Mouse (Mus musculus): ENCODE data around the gene Plxna2.

Gene Plxna2

DNA sequence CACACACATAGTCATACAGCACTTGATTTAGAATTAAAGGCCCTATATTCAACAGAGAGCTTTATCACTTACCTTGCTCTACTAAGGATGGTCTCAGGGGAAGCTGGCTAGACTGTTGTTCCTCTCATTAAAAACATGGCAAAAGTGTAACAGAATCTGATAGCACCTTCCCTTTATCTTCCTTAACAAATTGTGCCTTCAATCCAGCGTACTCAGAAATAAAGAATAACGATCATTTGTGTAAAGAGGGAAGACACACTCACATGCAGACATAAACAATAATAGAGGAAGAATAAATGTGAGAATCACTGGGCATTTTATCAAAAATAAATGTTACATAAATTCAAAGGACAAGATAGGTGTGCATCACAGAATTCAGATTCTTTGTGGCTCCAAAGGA, at the start of gene Plxna2:
TSS of gene Plxna2 (plus strand) at position 301 of the 400 bp plus-strand sequence.
- DNase-seq (ENCODE audit: low spot score in 2 of 2): no peak

DNA sequence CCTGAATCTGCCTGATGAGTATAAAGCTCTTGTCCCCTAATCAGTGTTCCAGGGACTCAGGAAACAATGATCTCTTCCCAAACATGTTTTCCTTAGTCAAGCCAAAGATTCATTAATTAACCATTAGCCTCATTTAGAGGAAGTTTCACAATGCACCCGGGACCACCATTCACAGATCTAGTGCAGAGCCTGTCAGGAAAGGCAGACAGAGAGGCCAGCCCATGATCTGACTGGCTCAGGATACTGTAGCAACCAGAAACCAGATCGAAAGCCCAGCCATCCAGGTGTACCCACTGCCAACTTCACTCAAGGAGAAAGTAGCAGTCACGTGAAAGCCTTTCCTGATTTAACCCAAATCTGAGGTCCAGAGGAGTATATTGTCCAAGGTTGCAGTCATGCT, 44.1 kb upstream of the Plxna2 start:
- DNase-seq (ENCODE audit: low spot score in 2 of 2): no peak

DNA sequence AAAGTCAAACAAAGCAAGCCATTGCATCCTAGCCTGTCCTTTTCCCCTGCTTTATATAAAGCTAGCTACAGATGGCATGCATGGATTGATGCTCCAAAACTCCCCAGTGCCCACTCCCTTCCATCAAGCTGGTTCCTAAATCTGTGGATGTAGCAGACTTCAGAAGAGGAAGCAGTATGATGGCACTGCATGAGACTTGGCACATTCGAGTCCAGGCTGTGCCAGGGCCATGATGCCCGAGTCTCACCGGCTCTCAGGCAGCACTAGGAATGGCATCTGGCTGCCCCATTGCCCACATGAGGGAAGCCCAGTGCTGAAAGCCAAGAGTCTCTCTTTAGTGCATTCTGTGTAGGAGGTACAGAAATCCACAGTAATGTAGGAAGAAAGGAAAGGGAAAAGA, 39.7 kb upstream of the Plxna2 start:
- no peak for DNase-seq (ENCODE audit: low spot score in 2 of 2)

DNA sequence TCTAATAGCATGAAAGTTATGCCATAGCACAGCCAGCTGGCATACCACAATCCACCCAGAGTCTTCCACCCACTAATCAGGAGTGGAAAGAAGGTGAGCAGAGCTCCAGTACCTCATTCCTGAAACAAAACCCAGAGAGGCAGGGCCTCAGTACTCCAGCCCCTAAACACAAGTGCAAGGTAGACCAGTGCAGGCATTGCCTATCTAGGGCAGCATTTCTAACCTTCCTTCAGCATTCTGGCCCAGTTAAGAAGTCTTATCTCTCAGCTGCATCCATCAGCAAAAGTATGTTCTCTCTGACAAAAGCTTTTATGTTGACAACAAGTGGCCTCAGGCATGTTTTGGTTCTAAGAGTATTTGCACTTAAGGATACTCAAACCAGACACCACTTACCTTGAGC, 37.5 kb upstream of the Plxna2 start:
- no peak for DNase-seq (ENCODE audit: low spot score in 2 of 2)

DNA sequence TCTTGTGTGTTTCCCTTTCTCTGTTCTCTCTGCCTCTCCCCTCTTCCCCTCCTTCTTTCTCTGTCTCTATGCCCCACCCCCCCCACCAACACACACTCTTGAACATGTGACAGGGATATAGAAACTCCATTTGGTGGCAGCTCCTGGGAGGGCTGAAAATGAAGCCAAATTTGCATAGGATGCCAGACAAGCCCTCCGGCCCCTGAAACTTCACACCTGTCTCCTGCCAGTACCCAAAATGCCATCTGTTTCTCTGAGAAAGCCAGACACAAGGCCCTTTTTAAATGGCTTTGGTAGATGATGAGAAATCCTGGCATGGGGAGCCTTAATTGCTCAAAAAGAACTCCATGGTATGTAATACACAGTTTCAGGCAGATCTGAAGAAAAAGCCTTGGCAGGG, 31.3 kb upstream of the Plxna2 start:
- no peak for DNase-seq (ENCODE audit: low spot score in 2 of 2)

DNA sequence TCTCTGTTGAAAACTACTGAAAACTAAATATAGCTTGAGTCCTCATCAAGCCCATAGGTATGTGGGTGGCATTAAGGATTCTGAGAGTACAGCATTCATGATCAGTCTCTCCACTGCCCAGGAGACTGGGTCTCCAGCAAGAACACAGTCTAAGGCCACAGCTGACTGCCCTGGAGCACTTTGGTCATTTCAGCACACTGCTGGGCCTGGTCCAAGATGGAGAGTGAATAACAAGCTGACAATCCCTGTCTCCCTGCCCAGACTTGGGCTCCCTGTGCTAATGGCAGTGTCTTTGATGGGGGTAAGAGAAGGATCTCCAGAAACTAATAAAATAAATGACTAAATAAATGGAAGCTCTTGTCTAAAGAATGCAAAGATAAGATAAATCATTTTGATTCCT, 30.5 kb upstream of the Plxna2 start:
- peak in 1 of 2 experiments; percentile 18 for DNase-seq (ENCODE audit: low spot score in 2 of 2)

DNA sequence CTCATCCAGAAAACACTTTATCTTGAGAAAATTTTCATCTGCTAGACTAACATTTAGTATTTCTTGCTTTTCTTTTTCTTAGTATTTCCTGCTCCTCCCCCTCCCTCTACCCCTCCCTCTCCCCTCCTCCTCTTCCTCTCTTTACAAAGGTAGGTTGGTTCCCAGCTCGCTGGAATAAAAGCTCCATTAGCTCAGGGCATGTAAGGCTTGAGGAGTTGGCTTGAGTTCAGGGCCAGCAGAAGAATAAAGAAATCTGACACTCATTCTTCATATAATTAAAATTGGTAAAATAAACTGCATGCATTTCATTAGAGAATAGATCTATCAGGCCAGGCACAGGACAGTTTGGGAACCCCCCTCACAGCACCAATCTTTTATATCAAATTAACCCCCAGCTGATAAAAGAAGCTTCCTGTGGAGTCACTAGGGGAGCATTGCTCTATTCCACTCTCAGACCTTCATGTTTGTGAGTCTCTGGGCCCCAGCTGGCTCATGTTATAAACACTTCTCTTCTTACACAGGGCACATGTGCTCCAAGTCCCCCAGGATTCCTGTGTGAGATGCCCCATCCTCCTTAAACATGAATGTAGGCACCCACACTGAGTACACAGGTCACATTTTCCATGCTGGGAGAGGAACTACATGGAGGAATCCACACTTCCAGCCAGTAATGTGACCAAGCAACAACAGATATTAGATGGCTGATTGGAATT, 29.9 kb upstream of the Plxna2 start:
- no peak for DNase-seq (ENCODE audit: low spot score in 2 of 2)

DNA sequence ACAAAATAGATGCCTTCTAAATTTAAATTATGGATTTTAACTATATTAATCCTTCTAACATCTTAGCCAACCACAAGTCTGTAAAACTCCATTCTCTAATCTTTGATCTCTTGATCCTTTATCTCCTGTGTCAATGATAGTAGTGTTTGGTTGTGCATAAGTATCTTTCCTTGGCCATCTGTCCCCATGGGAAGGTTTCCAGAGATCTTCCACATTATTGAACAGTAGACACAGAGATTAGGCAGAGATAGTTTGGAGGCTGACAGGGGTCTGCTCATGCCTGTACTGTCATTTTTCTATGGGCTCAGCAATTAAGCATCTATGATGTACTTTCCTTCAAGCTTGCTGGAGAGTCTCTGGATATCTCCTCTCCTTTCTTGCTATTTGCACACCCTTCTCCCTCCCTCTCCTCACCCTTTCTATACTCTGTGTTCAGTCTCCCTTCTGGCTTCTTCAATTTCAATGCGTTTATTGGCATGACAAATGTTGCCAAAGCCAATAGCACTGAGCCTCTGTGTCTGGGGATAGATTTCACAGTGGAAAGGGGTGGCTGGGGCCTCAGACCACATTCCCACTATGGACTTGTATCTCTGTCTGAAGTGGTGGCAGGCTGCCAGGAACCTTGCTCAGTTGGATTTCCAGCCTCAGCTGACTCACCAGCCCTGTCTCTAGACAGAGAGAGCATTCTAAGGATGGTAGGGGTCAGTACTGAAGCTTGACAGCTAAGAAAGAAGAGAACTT, 29.1 kb upstream of the Plxna2 start:
- DNase-seq (ENCODE audit: low spot score in 2 of 2): no peak

DNA sequence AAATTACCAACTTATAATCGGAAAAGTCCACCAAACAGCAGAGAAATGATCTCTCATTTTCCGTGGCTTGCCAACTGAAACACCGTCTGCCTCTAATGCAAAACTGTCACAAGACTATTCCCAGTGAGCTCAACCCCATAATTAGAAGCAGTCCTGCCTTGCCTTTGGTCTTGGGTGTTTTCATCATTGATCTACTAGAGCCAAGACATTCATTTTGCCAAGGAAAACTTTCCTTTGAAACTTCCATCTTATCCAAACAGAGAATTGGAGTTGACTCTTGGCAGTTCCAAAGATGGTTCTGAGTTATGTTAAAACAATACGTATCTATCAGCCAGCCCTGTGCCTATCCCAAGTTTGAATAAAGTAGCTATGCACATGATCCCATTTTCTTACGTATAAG, 24.9 kb upstream of the Plxna2 start:
- DNase-seq (ENCODE audit: low spot score in 2 of 2): peak; percentile 11 to 31

DNA sequence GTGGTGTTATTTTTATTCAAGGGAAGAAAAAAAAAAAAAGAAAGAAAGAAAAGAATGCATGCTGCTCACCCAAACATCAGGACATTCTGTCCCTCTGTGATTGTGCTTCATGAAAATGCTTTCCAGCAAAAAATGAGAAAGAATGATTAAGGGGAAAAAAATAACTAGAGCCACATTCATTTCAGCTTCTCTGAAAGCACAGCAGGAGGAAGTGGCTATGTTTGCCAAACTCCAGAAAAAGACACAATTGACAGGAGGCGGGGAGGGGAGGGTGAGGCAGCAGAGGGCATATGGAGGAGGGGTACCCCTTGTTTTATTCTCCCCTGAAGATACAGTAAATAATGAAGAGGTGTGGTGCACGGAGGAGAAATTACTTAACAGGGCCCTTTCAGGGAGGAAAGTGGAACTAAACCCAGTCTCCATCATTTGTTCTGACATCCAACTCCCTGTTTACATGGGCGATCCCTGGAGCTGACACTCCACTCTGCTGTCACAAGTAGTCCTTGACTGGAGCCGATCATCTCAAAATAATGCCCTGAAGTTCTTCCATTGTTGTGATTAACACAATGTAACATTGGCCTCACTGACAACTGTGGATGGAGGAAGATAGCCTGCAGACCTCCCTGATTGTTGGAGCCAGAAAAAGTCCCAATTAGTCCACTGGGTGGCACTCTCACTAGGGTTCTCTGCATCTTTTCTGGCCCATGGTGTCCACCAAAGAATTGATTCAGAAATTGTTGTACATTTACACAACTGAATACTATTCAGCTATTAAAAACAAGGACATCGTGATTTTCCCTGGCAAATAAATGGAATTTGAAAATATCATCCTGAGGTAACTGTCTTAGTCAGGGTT, 10.4 kb upstream of the Plxna2 start:
- DNase-seq (ENCODE audit: low spot score in 2 of 2): no peak

DNA sequence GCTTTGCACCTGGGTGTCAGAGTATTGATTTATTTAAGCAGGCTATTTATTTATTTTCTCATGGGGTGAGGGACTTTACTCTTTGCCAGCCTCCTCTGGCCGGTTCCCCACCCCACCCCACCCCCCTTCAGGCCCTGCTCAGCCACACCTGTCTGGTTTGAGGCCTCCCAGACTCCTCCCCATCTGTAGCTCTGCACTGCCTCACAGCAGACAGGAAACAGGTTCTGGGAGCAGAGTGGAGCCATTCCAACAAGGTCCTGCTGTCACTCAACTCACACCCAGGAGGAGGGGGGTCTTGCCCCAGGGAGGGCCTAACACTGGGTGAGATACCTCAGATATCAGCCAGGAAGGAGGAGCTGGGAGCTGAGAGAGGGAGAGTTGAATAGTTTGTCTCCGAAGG, 7.5 kb upstream of the Plxna2 start:
- DNase-seq (ENCODE audit: low spot score in 2 of 2): no peak

DNA sequence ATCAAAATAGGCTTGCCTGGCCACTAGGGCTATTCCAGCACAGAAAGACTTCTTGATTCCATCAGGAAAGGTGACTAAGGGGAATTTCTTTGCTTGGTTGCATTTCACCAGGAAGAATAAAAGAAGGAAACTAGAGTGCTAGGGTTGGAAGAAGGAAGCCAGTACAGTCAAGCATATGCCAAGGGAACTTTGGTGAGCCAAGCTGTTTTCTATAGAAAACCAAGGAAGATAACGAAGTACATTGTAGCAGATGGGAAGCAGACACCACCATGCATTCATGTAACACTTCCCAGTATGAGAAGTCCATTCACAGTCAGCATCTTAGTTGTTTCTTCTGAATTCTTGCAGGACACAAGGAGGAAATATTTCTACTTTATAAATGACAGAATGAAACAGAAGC, 5.4 kb upstream of the Plxna2 start:
- no peak for DNase-seq (ENCODE audit: low spot score in 2 of 2)

DNA sequence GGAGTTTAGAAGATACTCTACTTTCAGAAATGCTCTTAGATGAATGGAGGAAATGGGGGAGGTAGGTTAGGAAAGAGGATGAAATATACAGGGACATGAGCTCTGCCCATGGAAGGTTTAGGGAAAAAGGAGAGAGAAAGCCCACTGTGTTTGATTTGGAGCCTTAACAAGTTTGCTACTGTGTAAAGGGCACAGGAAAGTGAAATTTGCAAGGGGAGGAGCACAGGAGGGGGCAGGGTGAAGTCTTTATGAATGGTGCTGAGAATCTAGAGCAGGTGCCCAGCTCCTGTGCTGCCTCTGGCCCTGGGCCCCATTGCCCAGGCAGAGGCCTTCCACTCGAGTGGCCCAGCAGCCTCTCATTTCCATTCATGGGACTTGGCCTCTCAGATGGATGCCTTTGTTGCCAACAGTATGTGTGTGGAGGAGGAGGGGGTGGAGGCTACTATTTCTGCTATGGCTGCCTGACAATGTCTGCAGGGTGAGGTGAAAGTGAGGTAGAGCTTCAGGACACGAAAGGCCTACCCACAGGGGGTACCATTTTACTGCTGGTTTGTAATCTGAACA, 4.7 kb upstream of the Plxna2 start:
- peak; percentile 62 to 66 for DNase-seq (ENCODE audit: low spot score in 2 of 2)

DNA sequence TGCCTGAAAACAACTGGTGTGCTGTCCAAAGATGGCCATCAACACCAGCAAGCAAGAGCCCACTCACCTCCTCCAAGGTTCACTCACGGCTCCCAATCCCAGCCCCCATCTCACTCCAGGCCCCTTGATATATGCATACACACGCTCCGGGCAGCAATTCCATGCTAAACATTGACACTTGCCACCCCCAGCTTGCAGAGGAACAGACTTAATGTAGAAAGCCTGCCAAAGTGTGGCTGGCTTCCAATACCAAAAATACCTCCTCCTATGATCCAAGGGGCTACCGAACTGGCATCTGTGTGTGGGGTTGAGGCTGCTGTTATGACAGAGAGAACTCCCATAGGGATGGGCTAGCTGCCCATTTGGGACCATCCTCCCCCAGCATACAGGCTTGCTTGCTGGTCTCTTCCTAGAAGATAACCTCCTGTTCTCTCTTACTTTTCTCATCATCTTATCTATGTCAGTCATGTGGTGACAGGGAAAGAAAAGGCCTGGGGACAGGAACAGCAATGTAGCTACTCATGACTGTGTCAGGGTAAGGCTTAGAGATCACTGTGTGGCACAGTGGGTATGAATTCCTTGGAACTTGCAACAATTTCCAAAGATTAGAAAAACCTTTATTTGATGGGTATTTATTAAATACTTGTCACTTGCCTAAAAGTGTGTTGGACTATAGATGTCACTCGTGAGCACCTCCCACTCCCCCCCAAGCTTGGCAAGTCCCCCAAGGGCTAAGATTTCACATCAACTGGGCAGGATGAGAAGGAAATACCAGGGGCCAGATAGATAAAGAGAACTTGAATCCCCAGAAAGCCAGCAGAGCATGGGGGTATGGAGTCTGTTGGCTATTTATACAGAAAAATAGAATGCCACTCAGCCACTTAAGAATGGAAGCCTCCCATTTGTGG, 3.8 kb upstream of the Plxna2 start:
- DNase-seq (ENCODE audit: low spot score in 2 of 2): no peak

DNA sequence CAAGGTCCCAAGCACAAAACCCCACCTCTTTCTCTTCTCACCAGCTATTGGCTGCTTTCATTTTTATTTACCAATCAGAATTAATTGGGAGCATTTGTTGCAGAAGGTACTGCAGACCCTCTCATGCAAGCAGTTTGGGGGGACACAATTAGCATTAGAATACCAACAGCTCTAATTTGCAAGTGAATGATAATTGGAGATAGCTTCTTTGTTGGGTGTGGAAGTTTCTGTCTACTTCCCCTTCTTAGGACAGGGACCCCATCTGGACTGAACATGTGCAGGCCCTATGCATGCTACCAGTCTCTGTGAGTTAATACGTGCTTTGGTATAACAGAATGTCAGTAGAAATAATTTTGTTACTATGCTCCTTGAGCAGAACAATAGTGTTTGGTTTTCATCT, 1.9 kb upstream of the Plxna2 start:
- DNase-seq (ENCODE audit: low spot score in 2 of 2): no peak

DNA sequence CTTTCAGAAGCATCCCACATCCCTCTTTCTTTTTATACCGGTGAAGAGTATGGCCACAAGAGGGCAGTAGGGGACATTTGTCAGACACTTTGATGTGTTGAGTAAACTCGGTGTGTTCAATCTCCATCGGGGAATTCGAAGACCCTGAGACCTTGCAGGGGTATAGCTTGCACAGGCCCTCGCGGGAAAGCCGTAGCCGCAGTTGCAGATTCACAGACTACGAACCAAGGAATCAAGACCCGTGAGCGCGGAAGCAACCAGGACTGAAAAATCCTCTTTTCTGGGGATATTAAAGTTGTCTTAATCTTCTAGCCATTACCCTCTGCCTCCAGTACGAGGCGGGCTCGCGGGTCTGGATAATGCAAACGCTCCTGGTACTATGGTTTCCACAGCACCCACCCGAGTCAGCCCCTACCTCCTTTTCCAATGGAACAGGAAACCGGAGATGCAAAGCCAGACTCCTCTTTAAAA, 858 bp downstream of the Plxna2 start:
- peak; percentile 63 to 85 for DNase-seq (ENCODE audit: low spot score in 2 of 2)

DNA sequence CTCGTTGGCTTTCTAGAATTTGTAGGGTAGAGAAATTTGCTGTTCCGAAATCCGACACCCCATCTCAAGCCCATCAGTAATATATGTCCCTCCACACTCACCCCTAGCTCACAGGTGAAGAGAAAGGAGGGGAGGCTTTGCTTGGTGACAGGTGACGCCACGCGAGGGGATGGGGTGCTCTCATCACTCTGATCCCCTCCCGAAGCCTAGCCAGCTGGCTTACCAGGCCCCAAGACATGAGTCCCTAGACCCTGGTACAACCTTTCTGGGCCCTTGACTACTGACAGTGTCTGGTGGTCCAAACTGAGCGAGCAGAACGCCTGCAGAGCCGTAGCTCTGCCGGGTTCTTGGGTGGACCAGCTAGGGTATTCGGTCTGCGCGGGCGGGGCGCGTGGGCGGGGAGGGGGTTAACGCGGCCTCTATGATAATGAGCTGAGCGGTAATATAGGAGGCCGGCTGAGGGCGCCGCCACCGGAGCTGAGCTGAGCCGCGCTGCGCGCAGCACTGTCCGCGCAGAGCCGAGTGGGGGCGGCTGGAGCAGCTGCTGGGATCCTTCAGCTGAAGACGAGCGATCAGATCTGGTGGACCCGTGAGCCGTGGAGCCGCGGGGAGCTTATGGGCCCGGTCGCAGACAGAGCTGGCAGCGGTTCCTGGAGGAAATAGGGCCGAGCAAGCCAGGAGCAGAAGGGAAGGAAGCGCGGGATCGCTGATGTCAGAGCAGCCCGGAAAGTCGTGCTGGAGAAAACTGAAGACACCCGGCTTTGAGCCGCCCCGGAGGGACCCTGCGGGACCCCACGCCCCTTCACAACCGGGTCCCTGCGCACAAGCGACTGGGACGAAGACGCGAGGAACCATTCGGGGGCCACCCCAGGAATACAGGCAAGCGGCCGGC, 1.6 kb downstream of the Plxna2 start:
- DNase-seq (ENCODE audit: low spot score in 2 of 2): peak; percentile 89 to 92

DNA sequence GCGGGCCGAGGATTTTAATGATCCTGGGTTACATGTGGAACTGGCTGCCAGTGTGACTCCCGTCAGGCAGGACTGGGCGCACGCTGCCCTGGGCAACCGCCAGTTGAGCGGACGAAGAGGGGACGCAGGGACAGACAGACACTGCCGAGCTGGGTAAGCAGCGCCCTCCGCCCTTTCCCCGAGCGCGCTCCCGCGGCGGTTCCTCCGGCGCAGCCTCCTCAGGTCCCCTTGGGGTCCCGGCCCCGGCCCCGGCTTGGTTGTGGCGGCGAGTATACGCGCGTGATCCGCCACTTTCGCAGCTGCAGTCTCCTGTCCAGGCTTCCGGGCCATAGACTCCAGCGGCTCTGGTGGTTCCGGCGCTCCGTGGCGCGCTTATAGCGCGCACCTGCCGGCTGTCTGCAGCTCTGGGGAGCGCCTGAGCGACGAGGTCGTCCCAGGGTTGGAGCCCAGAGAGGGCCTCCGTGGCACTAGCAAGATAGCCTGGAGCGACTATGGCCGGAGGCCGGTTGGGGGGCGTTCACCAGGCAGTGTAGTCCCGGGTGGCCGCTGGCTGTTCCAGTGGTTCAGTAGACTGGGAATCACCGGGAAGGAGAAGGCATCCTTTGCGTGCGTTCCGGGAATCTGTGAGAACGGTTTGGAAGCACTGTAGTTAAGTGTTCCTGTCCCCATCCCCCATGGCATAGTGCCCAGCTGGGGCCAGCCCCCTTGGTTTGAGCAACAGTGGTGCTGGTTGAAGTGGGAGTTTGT, 2.4 kb downstream of the Plxna2 start:
- DNase-seq (ENCODE audit: low spot score in 2 of 2): peak in 1 of 2 experiments; percentile 61

DNA sequence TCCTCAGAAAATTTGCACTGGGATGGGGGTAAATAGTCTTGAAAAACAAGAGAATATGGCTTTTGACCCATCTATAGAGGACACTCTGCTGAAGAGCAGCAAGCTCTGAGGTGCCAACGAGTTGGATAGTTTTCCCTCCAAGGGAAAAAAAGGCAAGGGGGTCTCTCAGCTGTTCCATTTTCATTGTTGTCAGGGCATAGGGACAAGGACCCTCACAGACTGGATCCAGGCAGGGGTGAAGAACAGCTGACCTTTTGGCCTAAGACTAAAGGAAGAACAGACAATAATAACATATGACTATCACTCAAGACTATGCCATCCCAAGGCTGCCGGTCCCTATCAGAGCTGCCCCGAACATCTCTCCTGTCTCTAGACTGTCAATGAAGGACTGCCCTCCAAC, 4.2 kb downstream of the Plxna2 start:
- DNase-seq (ENCODE audit: low spot score in 2 of 2): no peak
